Mouse (Mus musculus): ENCODE measurements at regions not wholly inside any gene's neighbourhood (a gene's known extent, or its start where the extent isn't known, plus 50 kb on each side); places are given as distances from the start of the nearest gene placed in this dataset.
"Not testable (repeated sequence)": the region's sequence is repeated elsewhere in the genome, so short reads cannot be mapped to it uniquely, and the experiment has no call there.

GRCm38 (mm10) chr14:52565606-52566005 lies 70.1 kb upstream of the Olfr1507 start:
- no peaks in the 10 kb centered on the region for H3K27me3 ChIP-seq (replicated peaks; ENCODE audit: control insufficient read depth, insufficient read depth, low read length)
- no peaks in the 10 kb centered on the region for H3K4me1 ChIP-seq (ENCODE audit: control insufficient read depth, insufficient read depth, low read length)
- H3K4me3 ChIP-seq (ENCODE audit: insufficient read depth, low read depth, low read length) = no peak overlapping the region
- no peak overlapping the region for H3K27ac ChIP-seq (ENCODE audit: insufficient read depth, low read depth, low read length)
- no peaks in the 10 kb centered on the region for H3K36me3 ChIP-seq (ENCODE audit: control insufficient read depth, insufficient read depth, low read length)
- WGBS = 25% methylated on average over 4 of the region's 4 CpGs
- DNase-seq = no peak
- TF ChIP-seq CTCF (conservative IDR thresholded peaks at IDR 0.05; ENCODE audit: insufficient read depth, insufficient read length, low read depth, low read length) (no peak), POLR2A (IDR thresholded peaks at IDR 0.05; ENCODE audit: low read depth, low read length) (no peak)

- H3K27me3 ChIP-seq (replicated peaks; ENCODE audit: control insufficient read depth, insufficient read depth, low read length); H3K27ac ChIP-seq (ENCODE audit: insufficient read depth, low read depth, low read length); H3K4me1 ChIP-seq (ENCODE audit: control insufficient read depth, insufficient read depth, low read length); H3K36me3 ChIP-seq (ENCODE audit: control insufficient read depth, insufficient read depth, low read length); DNase-seq; H3K4me3 ChIP-seq (ENCODE audit: insufficient read depth, low read depth, low read length): not testable (repeated sequence)
- 94% methylated on average over 13 of the region's 13 CpGs for WGBS
Observed at GRCm38 (mm10) chr14:52556340-52556739, 60.8 kb upstream of the Olfr1507 start.

- Histone ChIP-seq H3K4me3 (ENCODE audit: insufficient read depth, low read depth, low read length) (no peak overlapping the region), H3K36me3 (ENCODE audit: control insufficient read depth, insufficient read depth, low read length) (no peaks in the 10 kb centered on the region), H3K27ac (ENCODE audit: insufficient read depth, low read depth, low read length) (no peak overlapping the region), H3K27me3 (replicated peaks; ENCODE audit: control insufficient read depth, insufficient read depth, low read length) (no peaks in the 10 kb centered on the region), H3K4me1 (ENCODE audit: control insufficient read depth, insufficient read depth, low read length) (no peaks in the 10 kb centered on the region)
- TF ChIP-seq CTCF (conservative IDR thresholded peaks at IDR 0.05; ENCODE audit: insufficient read depth, insufficient read length, low read depth, low read length) (no peak), POLR2A (IDR thresholded peaks at IDR 0.05; ENCODE audit: low read depth, low read length) (no peak)
- no peak for DNase-seq
Observed at GRCm38 (mm10) chr14:52553399-52553798, 57.9 kb upstream of the Olfr1507 start.

- TF ChIP-seq CTCF (conservative IDR thresholded peaks at IDR 0.05; ENCODE audit: insufficient read depth, insufficient read length, low read depth, low read length) = no peak
- TF ChIP-seq POLR2A (IDR thresholded peaks at IDR 0.05; ENCODE audit: low read depth, low read length) = no peak
- WGBS = 67% methylated on average over 1 of the region's 1 CpGs
- DNase-seq = no peak
- no peak overlapping the region for H3K27ac ChIP-seq (ENCODE audit: insufficient read depth, low read depth, low read length)
- H3K36me3 ChIP-seq (ENCODE audit: control insufficient read depth, insufficient read depth, low read length) = no peaks in the 10 kb centered on the region
- H3K27me3 ChIP-seq (replicated peaks; ENCODE audit: control insufficient read depth, insufficient read depth, low read length) = no peaks in the 10 kb centered on the region
- no peaks in the 10 kb centered on the region for H3K4me1 ChIP-seq (ENCODE audit: control insufficient read depth, insufficient read depth, low read length)
- no peak overlapping the region for H3K4me3 ChIP-seq (ENCODE audit: insufficient read depth, low read depth, low read length)
Observed at GRCm38 (mm10) chr14:52547933-52548332, 52.4 kb upstream of the Olfr1507 start.

All from kidney, adult 2 months (tissue).